Mouse (Mus musculus) embryonic facial prominence, embryonic 14.5 days (tissue): ENCODE measurements around the gene Mt4. TPM values are rescaled to one million over a fixed set of nuclear protein-coding genes. Genes with fewer than 3 reads are reported as not detected.
"Not testable (repeated sequence)": the region's sequence is repeated elsewhere in the genome, so short reads cannot be mapped to it uniquely, and the experiment has no call there.

Experiments
- ATAC-seq: fragments of 200-750 bp; cut with Nextera tagmentation; 2 replicates; pipeline ENCODE4 v1.8.0; 2017; ENCODE audit warnings: low read depth, moderate number of reproducible peaks, moderate TSS enrichment
- DNase-seq: peaks from one replicate; pipeline ENCODE4 v3.0.0-alpha.2; 2015; ENCODE audit warnings: low spot score
- H3K27ac ChIP-seq: fragments of 300-500 bp; sonication (generic); replicated peaks from 2 replicates; pipeline ENCODE4 v1.5.1; 2014; ENCODE audit warnings: low read depth, mild to moderate bottlenecking, low read length, moderate library complexity
- H3K27me3 ChIP-seq: fragments of 300-500 bp; sonication (generic); replicated peaks from 2 replicates; pipeline ENCODE4 v1.6.1; 2014; ENCODE audit warnings: low read length; ENCODE audit not compliant: control insufficient read depth, insufficient read depth
- H3K36me3 ChIP-seq: fragments of 300-500 bp; sonication (generic); 2 replicates; pipeline ENCODE4 v1.6.1; 2014; ENCODE audit warnings: low read length, mixed read lengths; ENCODE audit not compliant: control insufficient read depth, insufficient read depth
- H3K4me1 ChIP-seq: fragments of 300-500 bp; sonication (generic); 2 replicates; pipeline ENCODE4 v1.6.1; 2014; ENCODE audit warnings: antibody characterized with exemption, low read length; ENCODE audit not compliant: control insufficient read depth, insufficient read depth
- H3K4me2 ChIP-seq: fragments of 300-500 bp; sonication (generic); 2 replicates; pipeline ENCODE4 v1.6.1; 2014; ENCODE audit warnings: low read depth, mild to moderate bottlenecking, low read length, moderate library complexity, mixed read lengths
- H3K4me3 ChIP-seq: fragments of 300-500 bp; sonication (generic); 2 replicates; pipeline ENCODE4 v1.5.1; 2014; ENCODE audit warnings: low read depth, mild to moderate bottlenecking, low read length
- H3K9ac ChIP-seq: fragments of 300-500 bp; sonication (generic); 2 replicates; pipeline ENCODE4 v1.6.1; 2014; ENCODE audit warnings: low read depth, mild to moderate bottlenecking, low read length, moderate library complexity, mixed read lengths
- H3K9me3 ChIP-seq: fragments of 300-500 bp; sonication (generic); 2 replicates; pipeline ENCODE4 v1.6.1; 2016; ENCODE audit warnings: low read length; ENCODE audit not compliant: control insufficient read depth
- WGBS: fragments of 180-500 bp; shearing (Covaris S2); extraction: QIAGEN DNeasy Blood & Tissue Kit; methylation state at CpG from one replicate; pipeline ENCODE4 v1.1.7; 2014; 5-methylcytosine and 5-hydroxymethylcytosine counted together
- polyA plus RNA-seq: library from polyadenylated mRNA; unstranded; fragments of >200 nt; fragmentation: Nextera tagmentation; extraction: Ambion mirVana; gene quantifications from 2 replicates; pipeline ENCODE4 v1.2.1, GENCODE M21; 2014

Mt4 gene
- polyA plus RNA-seq, 1 experiment from 2014 or later: 1.4 TPM

- DNase-seq: no peak
- Histone ChIP-seq H3K36me3 (no peaks in the 10 kb centered on the region), H3K4me1 (no peaks in the 10 kb centered on the region), H3K4me2 (no peak overlapping the region), H3K27ac (no peak overlapping the region), H3K4me3 (no peak overlapping the region), H3K9ac (no peak overlapping the region), H3K9me3 (no peaks in the 10 kb centered on the region), H3K27me3 (no peaks in the 10 kb centered on the region)
- WGBS: 83% methylated on average over 4 of the region's 4 CpGs
- ATAC-seq: no peak
These were observed 3.3 kb downstream of the Mt4 start for GRCm38 (mm10) chr8:94140266-94140795.

GRCm38 (mm10) chr8:94148236-94148635 lies 11.2 kb downstream of the Mt4 start:
- Histone ChIP-seq H3K9me3 (no peaks in the 10 kb centered on the region), H3K36me3 (no peaks in the 10 kb centered on the region), H3K27me3 (peaks cover 17% of the 10 kb centered on the region), H3K9ac (no peak overlapping the region), H3K4me2 (no peak overlapping the region), H3K27ac (no peak overlapping the region), H3K4me1 (peaks cover 3% of the 10 kb centered on the region; the same call in 1 of the 2 replicates), H3K4me3 (no peak overlapping the region)
- peak; percentile 45 for DNase-seq
- no peak for ATAC-seq
- WGBS: 37% methylated on average over 5 of the region's 5 CpGs

GRCm38 (mm10) chr8:94150925-94151324 lies 13.9 kb downstream of the Mt4 start:
- no peak for DNase-seq
- Histone ChIP-seq H3K9ac (no peak overlapping the region), H3K9me3 (no peaks in the 10 kb centered on the region), H3K4me3 (no peak overlapping the region), H3K36me3 (no peaks in the 10 kb centered on the region), H3K4me2 (no peak overlapping the region), H3K27ac (no peak overlapping the region), H3K27me3 (peaks cover 23% of the 10 kb centered on the region), H3K4me1 (peaks cover 12% of the 10 kb centered on the region; the same call in 1 of the 2 replicates)
- 73% methylated on average over 5 of the region's 5 CpGs for WGBS
- ATAC-seq: no peak

- Histone ChIP-seq H3K9me3 (no peaks in the 10 kb centered on the region), H3K27ac (no peak within 1 kb of the TSS), H3K27me3 (peaks cover 23% of the 10 kb centered on the region), H3K4me3 (peak within 1 kb of the TSS; percentile 24), H3K4me1 (peaks cover 12% of the 10 kb centered on the region; the same call in 1 of the 2 replicates), H3K9ac (no peak within 1 kb of the TSS; the same call in 1 of the 2 replicates), H3K36me3 (no peaks in the 10 kb centered on the region), H3K4me2 (peak within 1 kb of the TSS; percentile 46)
- ATAC-seq (peak; percentile 76), DNase-seq (peak; percentile 79)
- 2% methylated on average over 21 of the region's 29 CpGs for WGBS
These were observed 15.7 kb downstream of the Mt4 start, which contains the start of gene Mt3 for GRCm38 (mm10) chr8:94152513-94153300. TSS of gene Mt3 (plus strand) at chr8:94152607.

- DNase-seq (no peak), ATAC-seq (no peak)
- no peaks in the 10 kb centered on the region for H3K9me3 ChIP-seq
- no peak overlapping the region for H3K9ac ChIP-seq
- no peaks in the 10 kb centered on the region for H3K36me3 ChIP-seq
- H3K4me3 ChIP-seq: no peak overlapping the region
- H3K27ac ChIP-seq: no peak overlapping the region
- peaks cover 23% of the 10 kb centered on the region for H3K27me3 ChIP-seq
- H3K4me2 ChIP-seq: no peak overlapping the region
- WGBS: 24% methylated on average over 7 of the region's 7 CpGs
- H3K4me1 ChIP-seq: peaks cover 12% of the 10 kb centered on the region; the same call in 1 of the 2 replicates
These were observed 16.5 kb downstream of the Mt4 start for GRCm38 (mm10) chr8:94153451-94153850.

GRCm38 (mm10) chr8:94154537-94154936 lies 17.5 kb downstream of the Mt4 start:
- Histone ChIP-seq H3K4me1 (peaks cover 12% of the 10 kb centered on the region; the same call in 1 of the 2 replicates), H3K9me3 (no peaks in the 10 kb centered on the region), H3K4me2 (no peak overlapping the region), H3K4me3 (no peak overlapping the region), H3K27ac (no peak overlapping the region), H3K36me3 (no peaks in the 10 kb centered on the region), H3K27me3 (peaks cover 23% of the 10 kb centered on the region), H3K9ac (no peak overlapping the region)
- 43% methylated on average over 6 of the region's 6 CpGs for WGBS
- no peak for ATAC-seq
- DNase-seq: no peak

GRCm38 (mm10) chr8:94156092-94156491 lies 19.1 kb downstream of the Mt4 start:
- no peak for DNase-seq
- Histone ChIP-seq H3K27me3 (peaks cover 23% of the 10 kb centered on the region), H3K9me3 (no peaks in the 10 kb centered on the region), H3K9ac (no peak overlapping the region), H3K27ac (no peak overlapping the region), H3K4me1 (peaks cover 12% of the 10 kb centered on the region; the same call in 1 of the 2 replicates), H3K4me3 (no peak overlapping the region), H3K4me2 (no peak overlapping the region), H3K36me3 (no peaks in the 10 kb centered on the region)
- ATAC-seq: no peak
- 63% methylated on average over 4 of the region's 4 CpGs for WGBS

GRCm38 (mm10) chr8:94165772-94166171 lies 28.8 kb downstream of the Mt4 start:
- not testable (repeated sequence) for DNase-seq, H3K27ac ChIP-seq, H3K9me3 ChIP-seq, ATAC-seq, H3K27me3 ChIP-seq, H3K9ac ChIP-seq, H3K36me3 ChIP-seq, H3K4me1 ChIP-seq, H3K4me3 ChIP-seq, H3K4me2 ChIP-seq
- WGBS: 75% methylated on average over 8 of the region's 8 CpGs
